Mouse (Mus musculus) hindbrain, embryonic 14.5 days (tissue): ENCODE measurements at regions not wholly inside any gene's neighbourhood (a gene's known extent, or its start where the extent isn't known, plus 50 kb on each side); places are given as distances from the start of the nearest gene placed in this dataset.
A peak's percentile ranks its signal among the peaks of the same experiment; 100 is the strongest.

Experiments
- ATAC-seq: fragments of 200-750 bp; cut with Nextera tagmentation; 2 replicates; pipeline ENCODE4 v1.8.0; 2017; ENCODE audit warnings: moderate number of reproducible peaks, mild to moderate bottlenecking, moderate TSS enrichment, moderate library complexity; ENCODE audit not compliant: low FRiP score
- DNase-seq: peaks from one replicate; pipeline ENCODE4 v3.0.0-alpha.2; 2015; ENCODE audit warnings: low spot score
- H3K27ac ChIP-seq: fragments of 300-500 bp; sonication (generic); 2 replicates; pipeline ENCODE4 v1.5.1; 2014; ENCODE audit warnings: mild to moderate bottlenecking, moderate library complexity
- H3K27me3 ChIP-seq: fragments of 300-500 bp; sonication (generic); 2 replicates; pipeline ENCODE4 v1.6.1; 2014; ENCODE audit warnings: mild to moderate bottlenecking, low read length, mixed read lengths; ENCODE audit not compliant: control insufficient read depth, insufficient read depth
- H3K36me3 ChIP-seq: fragments of 300-500 bp; sonication (generic); replicated peaks from 2 replicates; pipeline ENCODE4 v1.6.1; 2014; ENCODE audit not compliant: control insufficient read depth, insufficient read depth
- H3K4me1 ChIP-seq: fragments of 300-500 bp; sonication (generic); replicated peaks from 2 replicates; pipeline ENCODE4 v1.6.1; 2014; ENCODE audit warnings: antibody characterized with exemption, low read length, mixed read lengths; ENCODE audit not compliant: control insufficient read depth, insufficient read depth
- H3K4me2 ChIP-seq: fragments of 300-500 bp; sonication (generic); replicated peaks from 2 replicates; pipeline ENCODE4 v1.6.1; 2014; ENCODE audit warnings: mild to moderate bottlenecking, moderate library complexity
- H3K4me3 ChIP-seq: fragments of 300-500 bp; sonication (generic); replicated peaks from 2 replicates; pipeline ENCODE4 v1.5.1; 2014; ENCODE audit warnings: mild to moderate bottlenecking, low read length
- H3K9ac ChIP-seq: fragments of 300-500 bp; sonication (generic); 2 replicates; pipeline ENCODE4 v1.6.1; 2014
- H3K9me3 ChIP-seq: fragments of 300-500 bp; sonication (generic); 2 replicates; pipeline ENCODE4 v1.6.1; 2016; ENCODE audit warnings: low read length; ENCODE audit not compliant: control insufficient read depth
- WGBS: fragments of 180-500 bp; shearing (Covaris S2); extraction: QIAGEN DNeasy Blood & Tissue Kit; methylation state at CpG from one replicate; pipeline ENCODE4 v1.1.7; 2014; 5-methylcytosine and 5-hydroxymethylcytosine counted together

DNA sequence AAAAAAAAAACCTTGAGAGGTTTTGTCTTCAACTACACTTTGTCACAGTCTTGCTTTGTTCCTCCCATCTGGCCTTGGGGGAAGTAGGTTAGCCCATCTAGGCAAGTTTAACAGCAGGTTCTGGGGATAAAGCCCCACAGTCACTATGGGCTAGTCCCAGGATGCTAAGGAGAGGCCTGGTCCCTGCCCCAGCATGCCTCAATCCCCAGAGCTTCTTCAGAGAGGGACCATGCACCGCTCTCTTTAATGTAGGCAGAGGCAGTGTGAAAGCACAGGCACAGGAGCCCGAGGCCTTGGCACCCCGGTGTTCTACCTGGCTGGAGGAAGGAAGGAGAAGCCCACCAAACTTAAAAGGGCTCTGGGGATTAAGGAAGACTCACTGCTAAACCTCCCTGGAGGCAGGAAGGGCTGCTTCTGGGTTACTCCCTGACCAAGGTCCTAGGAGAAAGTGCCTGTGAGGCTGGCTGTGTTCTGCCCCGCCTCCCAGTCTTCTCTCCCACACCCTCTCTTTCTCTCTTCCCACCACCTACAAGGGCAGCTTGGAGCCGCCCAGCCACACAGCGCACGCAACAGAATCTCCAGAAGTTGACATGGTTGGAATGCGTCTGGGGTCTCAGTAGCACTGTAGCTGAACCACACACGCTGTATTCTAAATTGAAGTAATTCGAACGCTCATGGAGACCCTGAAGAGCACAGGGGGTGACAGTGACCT lies 633.5 kb downstream of the Zfp706 start:
- WGBS = 5% methylated on average over 11 of the region's 11 CpGs
- peaks cover 12% of the 10 kb centered on the region for H3K4me1 ChIP-seq
- H3K4me2 ChIP-seq = peak overlapping the region; percentile 63
- ATAC-seq = peak; percentile 58; the same call in 1 of the 2 replicates
- H3K9me3 ChIP-seq = no peaks in the 10 kb centered on the region
- H3K9ac ChIP-seq = peak overlapping the region; percentile 49
- H3K27me3 ChIP-seq = no peaks in the 10 kb centered on the region; the same call in 1 of the 2 replicates
- no peaks in the 10 kb centered on the region for H3K36me3 ChIP-seq
- H3K4me3 ChIP-seq = peak overlapping the region; percentile 31
- DNase-seq = no peak
- H3K27ac ChIP-seq = no peak overlapping the region; the same call in 1 of the 2 replicates

DNA sequence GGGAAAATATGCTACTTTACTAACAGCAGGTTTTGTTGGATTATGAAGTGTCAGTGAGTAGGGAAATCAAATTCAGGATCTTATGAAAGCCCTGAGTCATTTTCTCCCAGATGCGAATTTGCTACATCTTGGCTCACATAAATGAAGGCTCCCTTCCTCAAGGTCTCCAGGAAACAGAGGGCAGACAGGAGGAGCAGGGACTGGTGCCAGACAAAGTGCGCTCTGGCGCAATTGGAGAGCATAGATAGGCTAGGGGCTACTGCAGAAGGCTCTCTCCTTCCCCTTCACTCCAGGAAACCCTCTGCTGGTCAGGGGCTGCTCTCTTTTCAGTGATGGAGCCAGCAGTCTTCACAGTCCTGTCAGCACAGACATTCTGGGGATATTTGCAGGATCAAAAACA lies 634.1 kb downstream of the Zfp706 start:
- ATAC-seq = no peak
- Histone ChIP-seq H3K9me3 (no peaks in the 10 kb centered on the region), H3K9ac (no peak overlapping the region)

DNA sequence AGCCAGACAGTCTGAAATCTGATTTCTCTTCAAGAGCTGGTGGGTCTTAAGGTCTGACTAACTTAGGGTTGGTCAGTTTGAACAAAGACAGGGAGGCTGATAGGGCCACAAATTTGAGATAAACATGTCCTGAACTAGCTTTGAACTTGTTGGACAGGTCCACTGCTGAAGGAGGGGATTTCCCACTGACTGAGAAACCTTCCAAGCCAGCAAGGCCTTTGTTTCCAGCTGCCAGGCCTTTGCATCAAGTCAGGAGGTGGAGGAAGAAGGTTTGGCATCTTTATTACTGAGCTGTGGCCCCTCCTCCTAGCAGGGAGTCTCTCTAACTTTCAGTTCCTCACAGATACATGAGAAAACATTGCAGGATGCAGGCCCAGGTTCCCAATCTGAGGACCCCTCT lies 636.2 kb downstream of the Zfp706 start:
- ATAC-seq (no peak), DNase-seq (no peak)
- peaks cover 12% of the 10 kb centered on the region for H3K4me1 ChIP-seq
- no peak overlapping the region for H3K4me3 ChIP-seq
- H3K9me3 ChIP-seq = no peaks in the 10 kb centered on the region
- H3K27ac ChIP-seq = no peak overlapping the region
- H3K4me2 ChIP-seq = no peak overlapping the region
- no peaks in the 10 kb centered on the region for H3K27me3 ChIP-seq
- H3K36me3 ChIP-seq = no peaks in the 10 kb centered on the region
- no peak overlapping the region for H3K9ac ChIP-seq

More for the DNA sequence above, 634.1 kb downstream of the Zfp706 start:
- H3K27me3 ChIP-seq = no peaks in the 10 kb centered on the region
- H3K36me3 ChIP-seq = no peaks in the 10 kb centered on the region
- no peak overlapping the region for H3K27ac ChIP-seq
- H3K4me1 ChIP-seq = peaks cover 12% of the 10 kb centered on the region
- no peak overlapping the region for H3K4me2 ChIP-seq
- H3K4me3 ChIP-seq = no peak overlapping the region
- DNase-seq = no peak
- WGBS = 54% methylated on average over 3 of the region's 3 CpGs

DNA sequence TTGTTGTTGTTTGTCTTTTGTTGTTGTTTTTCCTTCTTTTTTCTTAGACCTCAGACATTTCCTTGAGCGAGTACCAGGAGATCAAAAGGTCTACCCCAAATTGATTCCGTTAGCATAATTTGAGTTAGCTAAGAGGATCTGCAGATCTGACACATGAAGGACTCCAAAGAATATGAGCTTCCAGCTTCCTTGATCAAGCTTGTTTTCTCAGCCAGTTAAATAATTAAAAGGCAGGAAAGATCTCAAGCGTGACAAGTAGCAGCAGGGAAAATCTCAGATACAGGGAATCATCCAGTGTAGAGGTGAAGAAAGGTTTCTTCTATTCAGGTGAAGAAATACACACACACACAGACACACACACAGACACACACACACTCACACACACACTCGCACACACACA lies 636.7 kb downstream of the Zfp706 start:
- no peak for ATAC-seq
- 83% methylated on average over 4 of the region's 4 CpGs for WGBS
- H3K4me2 ChIP-seq = no peak overlapping the region

GRCm38 (mm10) chr15:36367296-36367695 lies 640.3 kb downstream of the Zfp706 start:
- no peaks in the 10 kb centered on the region for H3K4me1 ChIP-seq
- H3K27me3 ChIP-seq = no peaks in the 10 kb centered on the region
- ATAC-seq = no peak
- no peak overlapping the region for H3K4me2 ChIP-seq
- H3K27ac ChIP-seq = no peak overlapping the region
- H3K36me3 ChIP-seq = no peaks in the 10 kb centered on the region
- no peak overlapping the region for H3K9ac ChIP-seq
- no peak for DNase-seq
- H3K9me3 ChIP-seq = no peaks in the 10 kb centered on the region
- H3K4me3 ChIP-seq = no peak overlapping the region

More for the DNA sequence above, 636.7 kb downstream of the Zfp706 start:
- Histone ChIP-seq H3K27ac (no peak overlapping the region), H3K36me3 (no peaks in the 10 kb centered on the region), H3K4me1 (peaks cover 12% of the 10 kb centered on the region), H3K27me3 (no peaks in the 10 kb centered on the region), H3K9me3 (no peaks in the 10 kb centered on the region), H3K4me3 (no peak overlapping the region), H3K9ac (no peak overlapping the region)
- no peak for DNase-seq

GRCm38 (mm10) chr15:36364757-36365156 lies 642.8 kb downstream of the Zfp706 start:
- Histone ChIP-seq H3K27me3 (no peaks in the 10 kb centered on the region), H3K36me3 (no peaks in the 10 kb centered on the region), H3K4me2 (no peak overlapping the region), H3K27ac (no peak overlapping the region), H3K4me1 (no peaks in the 10 kb centered on the region), H3K9ac (no peak overlapping the region), H3K4me3 (no peak overlapping the region), H3K9me3 (no peaks in the 10 kb centered on the region)
- no peak for ATAC-seq
- no peak for DNase-seq

DNA sequence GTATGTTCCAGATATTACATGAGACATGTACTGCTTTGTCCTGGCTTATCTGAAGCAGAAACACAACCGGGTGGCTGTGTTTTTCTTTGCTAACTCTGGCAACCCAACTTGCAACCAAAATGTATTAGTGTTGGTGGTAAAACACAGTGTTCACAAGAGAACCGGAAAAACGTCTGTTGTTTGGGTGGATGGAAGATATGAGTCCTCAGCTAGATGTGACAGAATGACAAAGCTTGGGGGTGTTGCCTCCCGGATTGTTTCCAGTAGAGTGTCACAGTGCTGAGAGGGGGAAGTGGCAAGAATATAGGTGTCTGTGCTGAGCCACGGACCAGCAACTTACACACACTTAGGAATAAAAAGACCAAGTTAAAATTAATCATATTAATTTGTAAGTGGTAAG lies 643.5 kb downstream of the Zfp706 start:
- DNase-seq (no peak), ATAC-seq (no peak)
- H3K27ac ChIP-seq = no peak overlapping the region
- no peaks in the 10 kb centered on the region for H3K27me3 ChIP-seq
- no peak overlapping the region for H3K9ac ChIP-seq
- H3K4me3 ChIP-seq = no peak overlapping the region
- whole genome bisulfite sequencing = 86% methylated on average over 5 of the region's 5 CpGs
- no peak overlapping the region for H3K4me2 ChIP-seq
- H3K9me3 ChIP-seq = no peaks in the 10 kb centered on the region
- no peaks in the 10 kb centered on the region for H3K4me1 ChIP-seq
- H3K36me3 ChIP-seq = no peaks in the 10 kb centered on the region

DNA sequence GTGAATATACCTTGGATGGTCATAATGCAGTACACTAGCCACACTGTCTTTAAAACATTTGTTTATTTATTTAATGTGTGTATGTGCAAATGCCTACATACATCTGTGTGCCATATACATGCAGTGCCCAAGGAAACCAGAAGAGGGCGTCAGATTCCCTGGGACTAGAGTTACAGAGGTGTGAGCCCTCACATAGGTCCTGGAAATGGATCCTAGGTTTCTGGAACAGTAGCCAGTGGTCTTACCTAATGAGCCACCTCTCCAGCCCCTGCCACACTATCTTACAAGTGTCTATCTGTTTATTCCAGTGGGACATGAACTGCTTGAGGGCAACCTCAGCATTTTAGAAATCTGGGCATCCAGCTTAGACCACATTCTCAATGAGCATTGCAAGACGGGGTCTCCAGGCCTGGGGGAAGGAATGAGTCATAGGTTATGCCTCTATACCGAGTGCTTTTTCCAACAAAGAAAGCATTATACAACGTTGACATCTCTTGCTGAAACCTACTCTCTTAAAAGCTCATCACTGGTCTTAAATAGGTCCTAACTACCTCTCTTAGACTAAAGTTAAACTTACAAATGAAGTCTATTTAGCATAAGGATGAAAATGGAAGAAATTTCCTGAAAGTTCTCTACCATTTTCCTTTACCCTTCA lies 644.5 kb downstream of the Zfp706 start:
- H3K4me3 ChIP-seq = no peak overlapping the region
- no peak overlapping the region for H3K27ac ChIP-seq
- no peak overlapping the region for H3K4me2 ChIP-seq
- no peaks in the 10 kb centered on the region for H3K4me1 ChIP-seq
- no peaks in the 10 kb centered on the region for H3K27me3 ChIP-seq
- no peak overlapping the region for H3K9ac ChIP-seq
- ATAC-seq (no peak), DNase-seq (no peak)
- WGBS = 82% methylated on average over 4 of the region's 4 CpGs
- no peaks in the 10 kb centered on the region for H3K9me3 ChIP-seq
- H3K36me3 ChIP-seq = no peaks in the 10 kb centered on the region

DNA sequence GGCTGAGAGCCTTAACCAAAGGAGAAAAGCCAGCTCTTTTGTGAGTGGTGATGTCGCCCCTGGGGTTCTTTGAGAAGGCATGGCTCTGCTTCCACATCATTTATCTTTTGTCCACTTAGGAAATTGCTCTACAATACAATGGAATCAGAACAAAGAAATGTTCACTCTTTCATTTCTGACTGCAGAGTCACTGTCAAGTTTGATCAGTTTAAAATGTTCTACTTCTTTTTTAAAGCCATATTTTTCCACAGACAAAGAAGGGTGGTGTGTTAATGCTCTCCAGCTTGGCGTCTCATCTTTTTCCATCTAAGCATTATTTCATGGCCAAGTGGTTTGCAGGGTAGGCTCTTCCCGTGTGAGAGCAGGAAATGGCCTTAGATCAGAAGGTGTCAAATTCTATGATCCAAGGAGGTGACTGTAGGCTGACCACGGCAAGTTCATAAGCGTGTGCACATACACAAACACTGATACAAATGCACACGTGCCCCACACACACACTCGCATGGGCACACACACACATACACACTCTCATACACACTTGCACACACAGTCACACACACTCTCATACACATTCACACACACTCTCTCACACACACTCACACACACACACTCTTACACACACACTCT lies 645.9 kb downstream of the Zfp706 start:
- DNase-seq (no peak), ATAC-seq (no peak)
- no peaks in the 10 kb centered on the region for H3K9me3 ChIP-seq
- WGBS = 44% methylated on average over 7 of the region's 7 CpGs
- H3K4me1 ChIP-seq = no peaks in the 10 kb centered on the region
- no peak overlapping the region for H3K9ac ChIP-seq
- no peaks in the 10 kb centered on the region for H3K27me3 ChIP-seq
- no peak overlapping the region for H3K4me2 ChIP-seq
- H3K4me3 ChIP-seq = no peak overlapping the region
- no peak overlapping the region for H3K27ac ChIP-seq
- no peaks in the 10 kb centered on the region for H3K36me3 ChIP-seq
